Mouse (Mus musculus): Measurements from ENCODE around the gene Resf1. TPM values are rescaled to one million over a fixed set of nuclear protein-coding genes. Genes with fewer than 3 reads are reported as not detected.
A peak's percentile ranks its signal among the peaks of the same experiment; 100 is the strongest.
"Not testable (repeated sequence)": the region's sequence is repeated elsewhere in the genome, so short reads cannot be mapped to it uniquely, and the experiment has no call there.

Gene Resf1
- polyA plus RNA-seq (2012; rRNA removed) = 9.6 and 11.8 TPM in 2 replicates

DNA sequence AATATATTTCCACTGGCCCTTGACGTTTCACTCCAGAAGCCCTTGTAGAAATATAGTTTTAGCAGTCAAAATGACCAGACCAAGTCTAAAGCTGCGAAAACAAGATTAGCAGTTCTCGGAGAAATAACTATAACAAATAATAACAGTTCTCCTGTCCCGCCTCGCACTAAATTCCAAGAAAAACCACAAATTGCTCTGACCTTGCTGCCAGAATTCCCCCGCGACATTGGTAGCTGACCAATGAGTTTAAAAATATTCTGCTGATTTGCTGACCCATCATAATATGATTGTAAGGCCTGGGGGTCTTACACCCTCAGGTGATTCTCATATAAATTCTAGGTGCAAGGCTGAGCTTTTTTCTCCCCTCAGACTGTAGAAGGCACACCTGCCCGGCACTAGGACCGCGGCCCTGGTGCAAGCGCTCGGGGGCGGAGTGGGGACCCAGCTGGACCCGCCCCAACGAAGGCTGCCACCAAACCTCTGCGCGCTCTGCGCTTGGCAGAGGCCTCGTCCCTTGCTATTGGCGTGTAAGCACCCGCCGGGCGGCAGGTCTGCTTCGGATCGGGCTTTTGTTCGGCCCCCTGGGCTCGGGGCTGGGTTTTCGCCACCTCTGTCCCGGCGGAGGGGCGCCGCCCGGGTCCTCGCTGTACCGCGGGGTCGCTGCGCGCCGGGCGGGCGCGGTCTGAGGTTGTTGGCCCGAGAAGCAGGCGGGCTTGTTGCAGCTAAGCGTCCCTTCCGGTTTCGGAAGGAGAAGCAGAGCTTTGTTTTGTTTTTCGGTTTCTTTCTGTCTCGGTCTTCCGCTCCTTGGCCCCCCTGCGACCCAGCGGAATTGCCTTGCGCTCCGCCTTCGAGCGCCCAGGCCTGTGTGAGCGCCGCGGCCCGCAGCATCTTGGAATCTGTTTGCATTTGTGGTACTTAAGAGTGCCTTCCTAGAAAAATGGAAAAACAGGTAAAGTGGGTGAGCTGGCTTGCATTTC, at the start of gene Resf1:
Gene Resf1, plus strand, starts transcription at position 459 of the 977 bp plus-strand sequence.
- peaks cover 11% of the 10 kb centered on the region for H3K36me3 ChIP-seq (ENCODE audit: control insufficient read depth, insufficient read depth, low read length)
- TF ChIP-seq POLR2A (IDR thresholded peaks at IDR 0.05; ENCODE audit: low read depth, low read length) (peak; percentile 79), CTCF (conservative IDR thresholded peaks at IDR 0.05; ENCODE audit: insufficient read depth, insufficient read length, low read depth, low read length) (no peak)
- DNase-seq = peak; percentile 95
- H3K4me3 ChIP-seq (ENCODE audit: insufficient read depth, low read depth, low read length) = peak within 1 kb of the TSS; percentile 83
- peak within 1 kb of the TSS; percentile 98 for H3K27ac ChIP-seq (ENCODE audit: insufficient read depth, low read depth, low read length)
- 2% methylated on average over 61 of the region's 61 CpGs for WGBS
- no peaks in the 10 kb centered on the region for H3K27me3 ChIP-seq (replicated peaks; ENCODE audit: control insufficient read depth, insufficient read depth, low read length)
- peaks cover 5% of the 10 kb centered on the region for H3K4me1 ChIP-seq (ENCODE audit: control insufficient read depth, insufficient read depth, low read length)

DNA sequence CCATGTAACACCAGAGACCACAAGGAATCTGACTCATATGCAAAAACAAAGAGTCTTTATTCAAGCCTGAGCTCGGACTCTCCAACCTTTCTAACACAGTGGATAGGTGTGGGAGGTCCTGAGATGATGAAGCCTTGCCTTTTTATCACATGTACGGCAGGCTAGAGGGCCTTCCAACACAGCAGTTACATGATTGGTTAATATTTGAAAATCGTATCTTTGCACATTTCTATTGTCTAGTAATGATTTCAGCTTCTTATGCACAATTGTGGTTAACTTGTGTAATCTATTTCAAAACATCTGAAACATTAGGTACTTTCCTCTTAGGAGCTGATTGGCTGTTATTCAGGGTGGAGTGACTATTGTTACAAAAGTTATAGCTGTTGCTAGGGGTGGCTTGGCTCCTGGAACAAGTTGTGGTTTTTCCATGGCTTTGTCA, 48.4 kb upstream of the Resf1 start:
- Histone ChIP-seq H3K4me3 (ENCODE audit: insufficient read depth, low read depth, low read length) (no peak overlapping the region), H3K27ac (ENCODE audit: insufficient read depth, low read depth, low read length) (no peak overlapping the region), H3K36me3 (ENCODE audit: control insufficient read depth, insufficient read depth, low read length) (no peaks in the 10 kb centered on the region), H3K4me1 (ENCODE audit: control insufficient read depth, insufficient read depth, low read length) (no peaks in the 10 kb centered on the region), H3K27me3 (replicated peaks; ENCODE audit: control insufficient read depth, insufficient read depth, low read length) (no peaks in the 10 kb centered on the region)
- no peak for DNase-seq
- no peak for TF ChIP-seq CTCF (conservative IDR thresholded peaks at IDR 0.05; ENCODE audit: insufficient read depth, insufficient read length, low read depth, low read length)
- TF ChIP-seq POLR2A (IDR thresholded peaks at IDR 0.05; ENCODE audit: low read depth, low read length) = no peak
- WGBS = 81% methylated on average over 3 of the region's 3 CpGs

DNA sequence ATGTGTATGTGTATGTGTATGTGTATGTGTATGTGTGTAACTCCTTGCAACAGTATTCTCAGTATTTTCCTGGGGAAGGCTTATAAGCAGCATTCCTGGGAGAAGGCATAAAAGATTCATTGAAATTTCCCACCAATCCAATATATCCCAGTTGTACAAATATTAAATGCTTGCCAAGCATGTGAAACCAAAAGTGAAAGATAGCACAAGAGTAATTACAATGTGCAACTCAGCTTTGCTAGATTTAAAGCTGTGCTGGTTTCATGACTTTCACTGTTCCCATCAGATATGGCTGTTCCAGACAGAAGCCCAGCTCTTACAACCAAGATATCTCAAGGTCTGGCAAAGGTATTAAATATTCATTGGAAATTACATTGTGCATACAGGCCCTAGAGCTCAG, 41.3 kb upstream of the Resf1 start:
- no peaks in the 10 kb centered on the region for H3K4me1 ChIP-seq (ENCODE audit: control insufficient read depth, insufficient read depth, low read length)
- H3K27me3 ChIP-seq (replicated peaks; ENCODE audit: control insufficient read depth, insufficient read depth, low read length) = no peaks in the 10 kb centered on the region
- no peak overlapping the region for H3K27ac ChIP-seq (ENCODE audit: insufficient read depth, low read depth, low read length)
- no peak for TF ChIP-seq CTCF (conservative IDR thresholded peaks at IDR 0.05; ENCODE audit: insufficient read depth, insufficient read length, low read depth, low read length)
- no peak for TF ChIP-seq POLR2A (IDR thresholded peaks at IDR 0.05; ENCODE audit: low read depth, low read length)
- H3K4me3 ChIP-seq (ENCODE audit: insufficient read depth, low read depth, low read length) = no peak overlapping the region
- no peaks in the 10 kb centered on the region for H3K36me3 ChIP-seq (ENCODE audit: control insufficient read depth, insufficient read depth, low read length)
- no peak for DNase-seq

DNA sequence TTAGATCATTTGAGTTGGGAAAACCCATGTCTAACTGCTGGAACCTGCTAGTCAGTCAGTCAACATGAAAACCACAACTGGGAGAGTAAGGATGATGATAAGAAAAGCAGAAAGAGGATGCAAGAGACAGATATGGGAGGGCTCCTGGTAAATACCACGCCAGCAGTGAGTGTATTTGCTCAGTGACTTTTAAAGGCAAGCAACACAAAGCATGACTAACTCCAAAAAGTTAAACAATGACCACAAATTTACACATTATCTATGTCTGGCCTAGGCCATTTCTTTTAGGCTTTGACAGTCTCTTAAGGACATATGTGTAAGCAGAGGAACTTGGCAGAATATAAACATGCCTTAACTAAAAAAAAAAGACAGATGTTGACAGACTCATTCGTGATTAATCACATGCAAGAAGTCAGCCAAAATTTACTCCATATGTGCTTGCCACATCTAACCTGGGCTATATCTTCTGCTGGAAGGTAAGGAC, 30.9 kb upstream of the Resf1 start:
- H3K4me1 ChIP-seq (ENCODE audit: control insufficient read depth, insufficient read depth, low read length) = no peaks in the 10 kb centered on the region
- H3K36me3 ChIP-seq (ENCODE audit: control insufficient read depth, insufficient read depth, low read length) = no peaks in the 10 kb centered on the region
- peak; percentile 10 for DNase-seq
- H3K27me3 ChIP-seq (replicated peaks; ENCODE audit: control insufficient read depth, insufficient read depth, low read length) = no peaks in the 10 kb centered on the region
- TF ChIP-seq POLR2A (IDR thresholded peaks at IDR 0.05; ENCODE audit: low read depth, low read length) = no peak
- TF ChIP-seq CTCF (conservative IDR thresholded peaks at IDR 0.05; ENCODE audit: insufficient read depth, insufficient read length, low read depth, low read length) = no peak
- WGBS = 54% methylated on average over 2 of the region's 2 CpGs
- no peak overlapping the region for H3K4me3 ChIP-seq (ENCODE audit: insufficient read depth, low read depth, low read length)
- no peak overlapping the region for H3K27ac ChIP-seq (ENCODE audit: insufficient read depth, low read depth, low read length)

DNA sequence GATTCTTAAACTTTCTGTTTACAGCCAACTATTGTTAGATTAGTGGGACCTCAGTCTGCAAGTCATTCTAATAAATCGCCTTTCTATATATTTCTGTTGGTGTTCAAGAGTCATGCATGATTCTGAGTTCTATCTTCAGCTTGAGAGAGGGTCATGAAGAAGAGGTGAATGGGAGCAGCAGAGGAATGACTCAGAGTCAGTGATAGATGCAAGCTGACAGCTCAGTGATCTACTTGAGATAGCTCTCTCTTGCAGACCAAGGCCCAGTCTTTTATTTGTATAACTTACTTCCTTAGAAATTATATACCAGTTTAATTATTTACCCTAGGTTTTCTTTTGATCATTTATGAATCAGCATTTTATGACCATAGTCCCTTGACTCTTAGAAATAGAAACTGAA, 30.3 kb upstream of the Resf1 start:
- 93% methylated on average over 1 of the region's 1 CpGs for WGBS
- TF ChIP-seq CTCF (conservative IDR thresholded peaks at IDR 0.05; ENCODE audit: insufficient read depth, insufficient read length, low read depth, low read length) = no peak
- no peak for TF ChIP-seq POLR2A (IDR thresholded peaks at IDR 0.05; ENCODE audit: low read depth, low read length)
- H3K4me1 ChIP-seq (ENCODE audit: control insufficient read depth, insufficient read depth, low read length) = no peaks in the 10 kb centered on the region
- H3K27me3 ChIP-seq (replicated peaks; ENCODE audit: control insufficient read depth, insufficient read depth, low read length) = no peaks in the 10 kb centered on the region
- H3K36me3 ChIP-seq (ENCODE audit: control insufficient read depth, insufficient read depth, low read length) = no peaks in the 10 kb centered on the region
- H3K27ac ChIP-seq (ENCODE audit: insufficient read depth, low read depth, low read length) = no peak overlapping the region
- DNase-seq = no peak
- H3K4me3 ChIP-seq (ENCODE audit: insufficient read depth, low read depth, low read length) = no peak overlapping the region

DNA sequence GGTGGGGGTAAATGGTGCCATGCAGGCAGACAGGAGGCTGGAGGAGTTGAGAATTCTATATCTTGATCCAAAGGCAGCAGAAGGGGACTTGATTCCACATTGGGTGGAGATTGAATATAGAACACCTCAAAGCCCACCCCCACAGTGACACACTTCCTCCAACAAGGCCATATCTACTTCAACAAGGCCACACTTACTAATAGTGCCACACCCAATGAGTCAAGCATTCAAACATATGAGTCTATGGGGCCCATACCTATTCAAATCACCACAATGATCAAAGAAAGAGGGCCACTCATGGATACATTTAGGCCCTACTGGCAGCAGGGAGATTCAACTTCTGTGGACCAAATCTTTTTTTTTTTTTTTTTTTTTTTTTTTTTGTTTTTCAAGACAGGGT, 28.7 kb upstream of the Resf1 start:
- Histone ChIP-seq H3K4me1 (ENCODE audit: control insufficient read depth, insufficient read depth, low read length) (no peaks in the 10 kb centered on the region), H3K4me3 (ENCODE audit: insufficient read depth, low read depth, low read length) (no peak overlapping the region), H3K27ac (ENCODE audit: insufficient read depth, low read depth, low read length) (no peak overlapping the region), H3K27me3 (replicated peaks; ENCODE audit: control insufficient read depth, insufficient read depth, low read length) (no peaks in the 10 kb centered on the region), H3K36me3 (ENCODE audit: control insufficient read depth, insufficient read depth, low read length) (no peaks in the 10 kb centered on the region)
- no peak for DNase-seq
- TF ChIP-seq CTCF (conservative IDR thresholded peaks at IDR 0.05; ENCODE audit: insufficient read depth, insufficient read length, low read depth, low read length) (no peak), POLR2A (IDR thresholded peaks at IDR 0.05; ENCODE audit: low read depth, low read length) (no peak)

DNA sequence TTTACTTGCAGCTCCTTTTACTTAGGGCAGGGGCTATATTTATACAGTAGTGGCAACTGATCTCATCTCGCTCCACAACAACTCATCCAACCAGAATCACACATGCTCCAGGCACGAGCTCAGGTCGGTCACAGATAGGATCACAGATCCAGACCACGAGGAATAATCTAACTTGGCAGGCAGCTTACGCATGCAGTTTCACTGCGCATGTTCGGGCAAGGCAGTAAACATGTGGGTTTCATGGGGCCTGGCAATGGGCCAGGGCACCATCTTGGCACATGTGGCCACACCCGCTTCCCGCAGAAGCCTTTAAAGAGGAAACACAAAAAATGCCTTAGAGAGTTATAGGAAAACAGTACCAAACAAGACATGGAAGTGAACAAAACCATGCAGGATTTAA, 21.0 kb upstream of the Resf1 start:
- not testable (repeated sequence) for H3K4me3 ChIP-seq (ENCODE audit: insufficient read depth, low read depth, low read length); DNase-seq; H3K4me1 ChIP-seq (ENCODE audit: control insufficient read depth, insufficient read depth, low read length); H3K27ac ChIP-seq (ENCODE audit: insufficient read depth, low read depth, low read length); H3K36me3 ChIP-seq (ENCODE audit: control insufficient read depth, insufficient read depth, low read length); H3K27me3 ChIP-seq (replicated peaks; ENCODE audit: control insufficient read depth, insufficient read depth, low read length)
- WGBS = 93% methylated on average over 9 of the region's 9 CpGs

DNA sequence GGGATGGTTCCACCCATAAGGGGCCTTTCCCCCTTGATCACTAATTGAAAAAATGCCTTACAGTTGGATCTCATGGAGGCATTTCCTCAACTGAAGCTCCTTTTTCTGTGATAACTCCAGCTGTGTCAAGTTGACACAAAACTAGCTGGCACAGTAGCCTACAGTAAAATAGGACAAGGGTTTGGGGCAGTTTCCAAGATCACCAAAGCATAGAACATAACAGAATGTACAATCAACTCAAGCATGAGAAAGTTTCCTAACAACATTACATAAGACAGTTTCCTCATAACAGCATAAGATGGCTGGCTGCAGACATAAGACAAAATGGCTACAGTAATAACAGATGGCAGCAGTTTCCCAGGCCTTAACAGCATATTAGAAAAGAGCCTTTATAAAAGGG, 6.0 kb upstream of the Resf1 start:
- not testable (repeated sequence) for H3K27me3 ChIP-seq (replicated peaks; ENCODE audit: control insufficient read depth, insufficient read depth, low read length); H3K36me3 ChIP-seq (ENCODE audit: control insufficient read depth, insufficient read depth, low read length); H3K4me1 ChIP-seq (ENCODE audit: control insufficient read depth, insufficient read depth, low read length); H3K4me3 ChIP-seq (ENCODE audit: insufficient read depth, low read depth, low read length); H3K27ac ChIP-seq (ENCODE audit: insufficient read depth, low read depth, low read length)
- peak; percentile 31 for DNase-seq
